Mouse (Mus musculus) stomach, embryonic 16.5 days (tissue): ENCODE data around the gene Gm28230. TPM values are rescaled to one million over a fixed set of nuclear protein-coding genes. Genes with fewer than 3 reads are reported as not detected.

ENCODE experiments used
- ATAC-seq: fragments of 200-750 bp; cut with Nextera tagmentation; 2 replicates; pipeline ENCODE4 v1.8.0; 2017; ENCODE audit warnings: moderate number of reproducible peaks, moderate TSS enrichment; ENCODE audit not compliant: insufficient read depth, low FRiP score
- H3K27ac ChIP-seq: fragments of 300-500 bp; sonication (generic); 2 replicates; pipeline ENCODE4 v1.5.1; 2014; ENCODE audit warnings: low read length
- H3K27me3 ChIP-seq: fragments of 300-500 bp; sonication (generic); 2 replicates; pipeline ENCODE4 v1.6.1; 2014; ENCODE audit warnings: low read length, control low read depth, mixed read lengths; ENCODE audit not compliant: control insufficient read depth, insufficient read depth
- H3K36me3 ChIP-seq: fragments of 300-500 bp; sonication (generic); 2 replicates; pipeline ENCODE4 v1.6.1; 2014; ENCODE audit warnings: low read length; ENCODE audit not compliant: control insufficient read depth, insufficient read depth
- H3K4me1 ChIP-seq: fragments of 300-500 bp; sonication (generic); 2 replicates; pipeline ENCODE4 v1.6.1; 2014; ENCODE audit warnings: low read length, control low read depth, mixed read lengths; ENCODE audit not compliant: control insufficient read depth, insufficient read depth
- H3K4me2 ChIP-seq: fragments of 300-500 bp; sonication (generic); 2 replicates; pipeline ENCODE4 v1.6.1; 2014; ENCODE audit warnings: low read depth, low read length, mixed read lengths
- H3K4me3 ChIP-seq: fragments of 300-500 bp; sonication (generic); replicated peaks from 2 replicates; pipeline ENCODE4 v1.5.1; 2014; ENCODE audit warnings: mild to moderate bottlenecking, low read length
- H3K9ac ChIP-seq: fragments of 300-500 bp; sonication (generic); 2 replicates; pipeline ENCODE4 v1.6.1; 2014; ENCODE audit warnings: low read length
- H3K9me3 ChIP-seq: fragments of 300-500 bp; sonication (generic); replicated peaks from 2 replicates; pipeline ENCODE4 v1.6.1; 2016; ENCODE audit warnings: low read length, control low read depth; ENCODE audit not compliant: control insufficient read depth
- WGBS: fragments of 180-500 bp; shearing (Covaris S2); extraction: QIAGEN DNeasy Blood & Tissue Kit; methylation state at CpG from one replicate; pipeline ENCODE4 v1.1.7; 2014; 5-methylcytosine and 5-hydroxymethylcytosine counted together
- polyA plus RNA-seq: library from polyadenylated mRNA; unstranded; fragments of >200 nt; fragmentation: Nextera tagmentation; extraction: Ambion mirVana; gene quantifications from 2 replicates; pipeline ENCODE4 v1.2.1, GENCODE M21; 2015

The Gm28230 gene
- polyA plus RNA-seq, 1 experiment from 2014 or later, result 0.13 TPM

DNA sequence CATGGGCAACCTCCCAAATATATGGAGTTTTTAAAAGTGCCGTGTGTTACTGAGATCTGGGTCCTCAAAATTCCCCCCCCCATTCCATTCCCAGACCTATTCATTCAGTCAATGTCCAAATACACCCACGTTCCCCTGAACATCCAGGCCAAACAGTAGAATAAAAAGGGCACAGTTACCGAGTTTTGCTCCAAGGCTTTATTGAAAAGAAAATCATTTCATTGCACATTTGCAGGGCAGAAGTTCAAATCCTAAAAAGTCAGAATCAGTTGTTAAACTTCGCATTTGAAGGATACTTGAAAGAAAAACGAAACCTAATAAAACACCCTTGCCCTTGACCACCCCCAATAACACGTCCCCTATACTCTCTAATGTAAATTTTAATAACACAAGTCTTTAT is 23.7 kb upstream of the Gm28230 start:
- H3K4me1 ChIP-seq, result peaks cover 7% of the 10 kb centered on the region
- H3K27ac ChIP-seq, result no peak overlapping the region
- H3K36me3 ChIP-seq, result no peaks in the 10 kb centered on the region
- no peak overlapping the region for H3K4me3 ChIP-seq
- H3K27me3 ChIP-seq, result peaks cover 90% of the 10 kb centered on the region
- no peak overlapping the region for H3K9ac ChIP-seq
- ATAC-seq, result no peak
- no peak overlapping the region for H3K4me2 ChIP-seq
- no peaks in the 10 kb centered on the region for H3K9me3 ChIP-seq
- 30% methylated on average over 6 of the region's 6 CpGs for WGBS

DNA sequence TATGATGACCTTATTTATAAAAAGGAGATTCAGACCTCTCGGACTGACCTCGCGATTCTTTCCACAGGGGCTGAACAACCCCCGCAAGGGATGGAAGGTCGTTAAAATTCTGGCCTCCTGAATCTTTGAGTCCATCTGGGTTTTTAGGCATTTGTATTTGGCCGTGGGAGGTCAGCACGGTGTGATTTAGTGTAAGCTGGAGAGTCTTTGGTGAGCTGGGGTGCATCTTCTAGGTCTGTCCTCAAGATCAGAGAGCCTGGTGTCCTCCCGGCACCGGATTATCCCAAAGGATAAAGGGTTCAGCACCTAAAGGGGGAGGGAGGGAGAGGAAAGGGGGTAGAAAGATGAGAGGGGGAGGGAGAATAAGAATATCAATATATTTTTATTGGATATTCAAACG is 23.2 kb upstream of the Gm28230 start:
- Histone ChIP-seq H3K4me3 (no peak overlapping the region), H3K4me2 (no peak overlapping the region), H3K36me3 (no peaks in the 10 kb centered on the region), H3K9me3 (no peaks in the 10 kb centered on the region), H3K9ac (no peak overlapping the region), H3K4me1 (0 out of 2 replicates have a peak, but pooled peaks cover 3% of the 10 kb centered on the region), H3K27ac (no peak overlapping the region), H3K27me3 (peaks cover 90% of the 10 kb centered on the region)
- no peak for ATAC-seq
- 13% methylated on average over 10 of the region's 10 CpGs for WGBS

DNA sequence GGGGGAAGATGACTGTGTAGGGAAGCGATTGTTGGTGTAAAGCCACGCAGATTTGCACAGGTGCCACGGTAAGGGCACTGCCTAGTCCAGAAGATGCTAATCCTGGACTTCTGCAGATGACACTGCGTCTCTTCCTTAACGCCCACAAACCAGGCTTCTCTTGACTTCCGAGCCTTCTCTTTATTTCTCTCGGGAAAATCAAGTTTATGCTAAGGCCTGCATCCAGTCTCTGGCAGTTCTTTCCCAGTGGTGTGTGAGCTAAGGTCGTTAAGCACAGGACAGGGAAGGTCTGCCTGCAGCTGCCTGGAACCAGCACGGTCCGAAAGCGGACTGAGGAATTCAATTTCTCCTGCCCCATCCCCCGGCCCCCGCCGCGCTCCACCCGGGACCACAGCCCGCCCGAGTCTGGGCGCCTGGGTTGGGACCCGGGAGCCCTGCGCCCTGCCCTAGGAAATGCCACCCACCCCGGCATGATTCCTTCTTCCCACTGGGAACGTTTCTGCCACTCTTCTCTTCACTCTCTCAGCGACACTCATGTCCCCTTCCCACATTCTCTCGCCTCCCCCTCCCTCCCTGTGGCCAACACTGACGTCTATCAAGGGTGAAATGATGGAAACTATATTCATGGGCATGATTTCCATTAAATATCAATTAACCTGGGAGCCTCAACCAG is 22.7 kb upstream of the Gm28230 start:
- H3K27ac ChIP-seq, result no peak overlapping the region
- no peak overlapping the region for H3K4me3 ChIP-seq
- 0 out of 2 replicates have a peak, but pooled peaks cover 3% of the 10 kb centered on the region for H3K4me1 ChIP-seq
- no peak overlapping the region for H3K4me2 ChIP-seq
- 7% methylated on average over 26 of the region's 26 CpGs for WGBS
- H3K27me3 ChIP-seq, result peaks cover 90% of the 10 kb centered on the region
- H3K9ac ChIP-seq, result no peak overlapping the region
- no peaks in the 10 kb centered on the region for H3K9me3 ChIP-seq
- no peaks in the 10 kb centered on the region for H3K36me3 ChIP-seq
- ATAC-seq, result no peak

DNA sequence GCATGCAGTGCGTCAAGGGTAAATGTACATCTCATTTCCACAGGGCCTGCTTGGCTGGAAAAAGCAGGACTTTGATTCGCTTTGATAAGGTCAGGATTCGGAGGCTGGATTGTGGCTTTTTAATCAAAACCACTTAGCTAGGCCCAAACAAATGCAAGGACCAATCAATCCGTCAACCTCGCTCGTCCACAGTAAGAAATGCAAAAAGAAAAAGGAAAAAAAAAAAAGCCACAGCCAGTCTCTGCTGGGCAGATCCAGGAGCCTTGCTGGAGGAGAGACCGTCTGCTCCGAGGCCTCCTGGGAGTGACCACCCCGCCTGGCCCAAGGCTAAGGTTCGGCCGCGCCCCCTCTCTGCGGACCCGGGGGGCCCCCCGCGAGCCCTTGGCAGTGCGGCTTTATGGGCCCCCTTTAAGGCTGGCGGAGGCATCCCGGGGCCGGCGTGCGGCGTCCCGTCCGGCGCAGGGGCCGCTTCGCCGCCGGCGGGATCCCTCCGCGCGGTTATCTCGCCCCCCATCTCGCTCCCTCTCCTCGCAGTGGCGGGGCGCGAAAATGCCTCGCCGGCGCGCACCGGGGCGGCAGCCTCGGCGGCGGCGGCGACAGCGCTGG is 22.0 kb upstream of the Gm28230 start, which contains the start of gene Hoxd8:
Gene Hoxd8 (plus strand): TSS at position 223 of the 606 bp plus-strand sequence.
- H3K4me1 ChIP-seq, result 0 out of 2 replicates have a peak, but pooled peaks cover 3% of the 10 kb centered on the region
- H3K4me3 ChIP-seq, result peak within 1 kb of the TSS; percentile 50
- no peaks in the 10 kb centered on the region for H3K36me3 ChIP-seq
- H3K27me3 ChIP-seq, result peaks cover 89% of the 10 kb centered on the region
- WGBS, result 1% methylated on average over 41 of the region's 52 CpGs
- H3K4me2 ChIP-seq, result peak within 1 kb of the TSS; percentile 74
- H3K27ac ChIP-seq, result no peak within 1 kb of the TSS
- no peak for ATAC-seq
- peak within 1 kb of the TSS; percentile 69 for H3K9ac ChIP-seq
- H3K9me3 ChIP-seq, result no peaks in the 10 kb centered on the region

DNA sequence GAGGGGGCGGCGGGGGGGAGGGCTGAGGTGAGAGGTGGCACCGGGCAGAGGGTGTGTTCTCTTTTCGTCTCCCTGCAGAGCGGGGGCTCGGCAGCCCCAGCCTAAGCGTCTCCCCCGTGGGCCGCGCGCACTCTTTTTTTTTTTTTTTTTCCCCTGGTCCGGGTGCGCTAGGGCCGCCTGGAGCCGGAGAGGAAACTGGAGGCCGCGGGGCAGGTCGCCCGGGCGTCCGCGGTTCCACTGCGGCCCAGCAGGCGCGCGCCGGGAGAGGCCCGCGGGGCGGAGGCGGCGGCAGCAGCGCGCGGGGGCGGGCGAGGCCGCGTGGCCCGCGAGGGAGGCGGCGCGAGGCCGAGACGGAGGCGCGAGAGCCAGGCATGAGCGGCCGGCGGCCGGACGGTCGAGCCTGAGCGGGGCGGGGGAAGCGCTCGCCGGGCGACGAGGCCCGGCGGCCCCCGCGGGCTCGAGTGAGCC is 21.5 kb upstream of the Gm28230 start:
- peaks cover 89% of the 10 kb centered on the region for H3K27me3 ChIP-seq
- WGBS, result 0% methylated on average over 41 of the region's 66 CpGs
- H3K27ac ChIP-seq, result no peak overlapping the region
- peak overlapping the region; percentile 50 for H3K4me3 ChIP-seq
- H3K9ac ChIP-seq, result peak overlapping the region; percentile 69
- no peaks in the 10 kb centered on the region for H3K36me3 ChIP-seq
- H3K9me3 ChIP-seq, result no peaks in the 10 kb centered on the region
- peak; percentile 8; the same call in 1 of the 2 replicates for ATAC-seq
- H3K4me1 ChIP-seq, result 0 out of 2 replicates have a peak, but pooled peaks cover 3% of the 10 kb centered on the region
- H3K4me2 ChIP-seq, result peak overlapping the region; percentile 74

DNA sequence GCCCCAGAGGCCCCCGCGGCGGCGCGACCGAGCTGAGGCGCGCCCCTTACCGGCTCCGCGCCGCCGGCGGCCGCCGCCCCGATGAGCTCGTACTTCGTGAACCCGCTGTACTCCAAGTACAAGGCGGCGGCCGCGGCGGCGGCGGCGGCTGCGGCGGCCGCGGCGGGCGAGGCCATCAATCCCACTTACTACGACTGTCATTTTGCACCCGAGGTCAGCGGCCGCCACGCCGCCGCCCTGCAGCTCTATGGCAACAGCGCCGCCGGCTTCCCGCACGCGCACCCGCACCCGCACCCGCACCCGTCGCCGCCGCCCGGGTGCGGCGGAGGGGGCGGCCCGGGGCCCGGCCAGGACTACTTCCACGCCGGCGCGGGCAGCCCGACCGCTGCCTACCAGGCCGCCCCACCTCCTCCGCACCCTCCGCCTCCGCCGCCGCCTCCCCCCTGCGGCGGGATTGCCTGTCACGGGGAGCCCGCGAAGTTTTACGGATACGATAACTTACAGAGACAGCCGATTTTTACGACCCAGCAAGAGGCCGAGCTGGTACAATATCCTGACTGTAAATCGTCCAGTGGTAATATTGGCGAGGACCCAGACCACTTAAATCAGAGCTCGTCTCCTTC is 20.9 kb upstream of the Gm28230 start:
- Histone ChIP-seq H3K4me3 (peak overlapping the region; percentile 50), H3K36me3 (no peaks in the 10 kb centered on the region), H3K9me3 (no peaks in the 10 kb centered on the region), H3K27ac (no peak overlapping the region), H3K27me3 (peaks cover 89% of the 10 kb centered on the region), H3K9ac (peak overlapping the region; percentile 69), H3K4me1 (0 out of 2 replicates have a peak, but pooled peaks cover 3% of the 10 kb centered on the region), H3K4me2 (peak overlapping the region; percentile 74)
- ATAC-seq, result peak; percentile 54; the same call in 1 of the 2 replicates
- under 1% methylated on average over 79 of the region's 85 CpGs for WGBS

DNA sequence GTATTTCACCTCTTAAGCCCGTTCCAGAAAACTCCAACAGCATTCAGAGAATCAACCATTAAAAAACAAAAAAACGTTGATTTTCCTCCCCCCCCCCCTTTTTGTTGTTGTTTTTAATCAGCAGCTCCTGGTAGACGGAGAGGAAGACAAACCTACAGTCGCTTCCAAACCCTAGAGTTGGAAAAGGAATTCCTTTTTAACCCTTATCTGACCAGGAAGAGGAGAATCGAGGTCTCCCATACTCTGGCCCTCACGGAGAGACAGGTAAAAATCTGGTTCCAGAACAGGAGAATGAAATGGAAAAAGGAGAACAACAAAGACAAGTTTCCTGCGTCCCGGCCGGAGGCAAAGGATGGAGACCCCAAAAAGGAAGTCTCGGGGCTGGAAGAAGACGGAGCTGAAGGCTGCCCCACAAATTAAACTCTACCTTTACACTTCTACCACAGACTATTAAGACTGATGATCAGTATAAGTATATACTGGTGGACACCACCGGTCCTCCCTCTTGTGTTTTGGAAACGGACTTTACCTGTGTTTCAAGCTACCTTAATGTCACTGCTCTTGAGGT is 20.1 kb upstream of the Gm28230 start:
- H3K4me1 ChIP-seq, result 0 out of 2 replicates have a peak, but pooled peaks cover 3% of the 10 kb centered on the region
- H3K36me3 ChIP-seq, result no peaks in the 10 kb centered on the region
- H3K4me3 ChIP-seq, result peak overlapping the region; percentile 50
- no peak overlapping the region for H3K9ac ChIP-seq
- peaks cover 87% of the 10 kb centered on the region for H3K27me3 ChIP-seq
- H3K4me2 ChIP-seq, result 0 out of 2 replicates have a peak overlapping the region, but pooled peaks have one; percentile 1
- WGBS, result 6% methylated on average over 13 of the region's 13 CpGs
- no peak overlapping the region for H3K27ac ChIP-seq
- H3K9me3 ChIP-seq, result no peaks in the 10 kb centered on the region
- ATAC-seq, result no peak

DNA sequence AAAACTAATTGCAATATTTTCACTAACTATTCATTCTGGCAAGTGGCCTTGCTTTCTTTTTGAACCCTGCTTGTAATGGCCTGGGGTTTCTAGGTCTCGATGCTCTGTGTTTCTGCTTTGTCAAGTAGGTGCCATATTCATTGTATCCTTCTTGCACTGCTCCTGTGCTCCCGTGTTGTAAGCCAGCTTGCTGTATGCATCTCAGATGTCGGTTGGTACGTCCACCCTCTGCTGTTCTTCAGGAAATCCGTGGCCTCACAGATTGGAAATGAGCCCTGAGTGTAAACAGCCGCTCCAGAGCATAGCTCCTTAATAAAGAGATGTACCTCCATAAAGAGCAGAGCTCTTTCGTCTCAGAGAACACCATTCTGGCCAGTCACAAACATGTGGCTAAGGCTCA is 18.9 kb upstream of the Gm28230 start:
- Histone ChIP-seq H3K4me2 (no peak overlapping the region), H3K9ac (no peak overlapping the region), H3K36me3 (no peaks in the 10 kb centered on the region), H3K4me3 (no peak overlapping the region), H3K4me1 (0 out of 2 replicates have a peak, but pooled peaks cover 5% of the 10 kb centered on the region), H3K27ac (no peak overlapping the region), H3K27me3 (peaks cover 92% of the 10 kb centered on the region), H3K9me3 (no peaks in the 10 kb centered on the region)
- 23% methylated on average over 7 of the region's 7 CpGs for WGBS
- ATAC-seq, result no peak
